Mouse (Mus musculus) hindbrain, postnatal 0 days (tissue): ENCODE data around the gene Tacc2. TPM values are rescaled to one million over a fixed set of nuclear protein-coding genes. Genes with fewer than 3 reads are reported as not detected.

Source experiments
- ATAC-seq: fragments of 200-750 bp; cut with Nextera tagmentation; 2 replicates; pipeline ENCODE4 v1.8.0; 2017; ENCODE audit warnings: mild to moderate bottlenecking, moderate TSS enrichment, moderate library complexity
- DNase-seq: peaks from one replicate; pipeline ENCODE4 v3.0.0-alpha.2; 2015; ENCODE audit warnings: low spot score
- H3K27ac ChIP-seq: fragments of 300-500 bp; sonication (generic); 2 replicates; pipeline ENCODE4 v1.5.1; 2014; ENCODE audit warnings: mild to moderate bottlenecking
- H3K27me3 ChIP-seq: fragments of 300-500 bp; sonication (generic); 2 replicates; pipeline ENCODE4 v1.6.1; 2014; ENCODE audit warnings: low read length, mixed read lengths; ENCODE audit not compliant: insufficient read depth
- H3K36me3 ChIP-seq: fragments of 300-500 bp; sonication (generic); 2 replicates; pipeline ENCODE4 v1.6.1; 2014; ENCODE audit warnings: low read length, mixed read lengths; ENCODE audit not compliant: insufficient read depth
- H3K4me1 ChIP-seq: fragments of 300-500 bp; sonication (generic); 2 replicates; pipeline ENCODE4 v1.6.1; 2014; ENCODE audit warnings: antibody characterized with exemption, low read length, mixed read lengths; ENCODE audit not compliant: insufficient read depth
- H3K4me2 ChIP-seq: fragments of 300-500 bp; sonication (generic); 2 replicates; pipeline ENCODE4 v1.6.1; 2014; ENCODE audit warnings: low read depth, mild to moderate bottlenecking, low read length, moderate library complexity, mixed read lengths
- H3K4me3 ChIP-seq: fragments of 300-500 bp; sonication (generic); 2 replicates; pipeline ENCODE4 v1.5.1; 2014; ENCODE audit warnings: low read length
- H3K9ac ChIP-seq: fragments of 300-500 bp; sonication (generic); replicated peaks from 2 replicates; pipeline ENCODE4 v1.6.1; 2014; ENCODE audit warnings: mild to moderate bottlenecking, low read length, moderate library complexity, mixed read lengths
- H3K9me3 ChIP-seq: fragments of 300-500 bp; sonication (generic); 2 replicates; pipeline ENCODE4 v1.6.1; 2016; ENCODE audit warnings: low read length, mixed read lengths
- CTCF ChIP-seq: IDR thresholded peaks from 2 replicates; pipeline ENCODE4 v1.5.1; 2016; ENCODE audit warnings: antibody characterized with exemption, control low read depth, low read depth
- WGBS: fragments of 180-500 bp; shearing (Covaris S2); extraction: QIAGEN DNeasy Blood & Tissue Kit; methylation state at CpG from one replicate; pipeline ENCODE4 v1.1.7; 2014; 5-methylcytosine and 5-hydroxymethylcytosine counted together
- polyA plus RNA-seq: library from polyadenylated mRNA; unstranded; fragments of >200 nt; fragmentation: Nextera tagmentation; extraction: Ambion mirVana; gene quantifications from 2 replicates; pipeline ENCODE4 v1.2.1, GENCODE M21; 2015
- total RNA-seq: library from RNA; depleted of rRNA; stranded (reverse); fragments of >200 nt; gene quantifications from 2 replicates; pipeline ENCODE4 v1.2.3, GENCODE M21; 2014

The Tacc2 gene
- total and polyA plus RNA-seq, 2 experiments from 2014 or later = 38.4 to 51.8 TPM

DNA sequence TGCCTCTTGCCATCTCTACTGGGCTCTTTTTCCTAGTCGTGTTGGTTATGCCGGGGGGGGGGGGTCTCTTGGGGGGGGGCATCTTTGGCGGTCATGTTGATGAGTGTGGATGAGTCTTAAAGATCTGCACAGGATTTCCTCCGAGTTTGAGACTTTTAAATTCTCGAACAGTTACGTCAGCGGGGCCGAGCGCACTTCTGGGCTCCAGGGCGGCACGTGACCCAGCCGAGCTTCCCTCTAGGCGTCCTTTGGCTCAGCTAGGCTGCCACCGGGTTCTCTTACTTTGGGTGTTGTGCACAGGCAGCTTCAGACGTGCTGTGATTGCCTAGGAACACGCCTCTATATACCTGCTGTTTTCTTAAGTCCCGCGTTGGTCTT is 69.5 kb downstream of the Tacc2 start:
- Histone ChIP-seq H3K4me2 (peak overlapping the region; percentile 99), H3K27me3 (no peaks in the 10 kb centered on the region), H3K27ac (0 out of 2 replicates have a peak overlapping the region, but pooled peaks have one; percentile 43), H3K9me3 (no peaks in the 10 kb centered on the region), H3K36me3 (no peaks in the 10 kb centered on the region), H3K4me3 (peak overlapping the region; percentile 44), H3K4me1 (no peaks in the 10 kb centered on the region; the same call in 1 of the 2 replicates), H3K9ac (peak overlapping the region; percentile 38; the same call in 1 of the 2 replicates)
- TF ChIP-seq CTCF = no peak
- WGBS = 1% methylated on average over 17 of the region's 18 CpGs
- peak; percentile 72 for ATAC-seq
- peak; percentile 46 for DNase-seq

DNA sequence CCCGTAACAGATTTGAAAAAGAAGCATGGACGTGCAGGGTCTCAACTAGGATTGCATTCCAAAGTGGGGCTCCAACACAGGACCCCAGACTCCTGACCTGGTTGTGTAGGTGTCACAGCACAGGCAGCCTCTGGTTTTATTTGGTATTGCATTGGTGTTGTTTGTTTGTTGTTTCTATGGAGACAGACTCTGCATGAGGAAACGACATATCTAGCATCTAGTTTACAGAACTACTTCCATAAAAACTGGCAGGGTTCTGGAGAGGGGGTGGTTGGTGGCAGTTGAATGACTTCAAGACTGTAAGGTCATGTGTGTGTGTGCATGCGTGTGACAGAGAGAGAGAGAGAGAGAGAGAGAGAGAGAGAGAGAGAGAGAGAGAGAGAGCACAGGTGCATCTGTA is 70.8 kb downstream of the Tacc2 start:
- H3K36me3 ChIP-seq = no peaks in the 10 kb centered on the region
- WGBS = 69% methylated on average over 4 of the region's 4 CpGs
- H3K27me3 ChIP-seq = no peaks in the 10 kb centered on the region
- no peak for ATAC-seq
- H3K27ac ChIP-seq = no peak overlapping the region
- H3K4me1 ChIP-seq = no peaks in the 10 kb centered on the region; the same call in 1 of the 2 replicates
- 0 out of 2 replicates have a peak, but pooled peaks have one; percentile 13 for TF ChIP-seq CTCF
- no peak for DNase-seq
- H3K9ac ChIP-seq = no peak overlapping the region
- H3K9me3 ChIP-seq = no peaks in the 10 kb centered on the region
- no peak overlapping the region for H3K4me2 ChIP-seq
- no peak overlapping the region for H3K4me3 ChIP-seq

DNA sequence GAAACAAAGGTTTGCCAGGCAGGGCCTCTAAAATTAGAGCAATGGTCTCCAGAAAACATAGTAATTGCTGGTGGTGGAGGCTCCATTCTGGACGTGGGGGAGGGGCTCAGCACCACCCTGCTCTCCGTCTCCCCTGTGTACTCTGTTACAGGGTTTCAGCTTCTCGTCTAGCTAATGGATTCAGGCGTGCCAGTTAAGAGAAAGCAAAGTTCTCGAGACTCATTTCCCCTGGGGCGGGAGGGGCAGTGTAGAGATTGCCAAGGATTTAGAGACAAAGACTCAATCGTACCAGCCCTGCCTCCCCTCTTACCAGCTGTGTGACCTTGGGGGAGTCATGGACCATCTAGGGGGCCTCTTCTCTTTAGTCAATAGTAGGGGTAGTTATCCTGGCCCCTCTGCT is 72.0 kb downstream of the Tacc2 start:
- 37% methylated on average over 7 of the region's 7 CpGs for WGBS
- no peak for TF ChIP-seq CTCF
- Histone ChIP-seq H3K27ac (no peak overlapping the region), H3K36me3 (no peaks in the 10 kb centered on the region), H3K27me3 (no peaks in the 10 kb centered on the region), H3K4me2 (no peak overlapping the region), H3K4me3 (no peak overlapping the region), H3K9ac (no peak overlapping the region), H3K9me3 (no peaks in the 10 kb centered on the region), H3K4me1 (no peaks in the 10 kb centered on the region; the same call in 1 of the 2 replicates)
- no peak for DNase-seq
- no peak for ATAC-seq

DNA sequence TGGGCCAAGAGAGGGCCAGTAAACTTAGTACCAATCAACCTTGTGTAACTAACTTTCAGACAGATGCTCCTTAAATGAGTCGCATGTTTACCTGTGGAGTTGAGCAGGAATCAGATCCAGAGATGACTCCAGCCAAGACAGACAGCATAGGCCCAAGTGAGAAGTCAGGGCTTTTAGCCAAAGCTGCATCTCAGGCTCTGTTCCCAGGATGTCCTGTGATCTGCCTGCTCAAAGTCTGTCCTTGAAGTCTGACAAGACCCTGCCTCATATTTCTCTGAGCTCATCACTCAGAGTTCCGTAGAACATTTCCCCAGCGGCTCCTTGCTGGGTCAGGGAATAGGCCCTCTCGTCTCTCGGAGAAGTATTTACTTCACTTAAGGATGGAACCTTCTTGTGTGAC is 73.4 kb downstream of the Tacc2 start:
- Histone ChIP-seq H3K9ac (no peak overlapping the region), H3K4me1 (no peaks in the 10 kb centered on the region; the same call in 1 of the 2 replicates), H3K36me3 (no peaks in the 10 kb centered on the region), H3K4me3 (no peak overlapping the region), H3K9me3 (no peaks in the 10 kb centered on the region), H3K27me3 (no peaks in the 10 kb centered on the region), H3K4me2 (no peak overlapping the region), H3K27ac (no peak overlapping the region)
- DNase-seq = no peak
- TF ChIP-seq CTCF = no peak
- no peak for ATAC-seq
- WGBS = 86% methylated on average over 5 of the region's 5 CpGs

DNA sequence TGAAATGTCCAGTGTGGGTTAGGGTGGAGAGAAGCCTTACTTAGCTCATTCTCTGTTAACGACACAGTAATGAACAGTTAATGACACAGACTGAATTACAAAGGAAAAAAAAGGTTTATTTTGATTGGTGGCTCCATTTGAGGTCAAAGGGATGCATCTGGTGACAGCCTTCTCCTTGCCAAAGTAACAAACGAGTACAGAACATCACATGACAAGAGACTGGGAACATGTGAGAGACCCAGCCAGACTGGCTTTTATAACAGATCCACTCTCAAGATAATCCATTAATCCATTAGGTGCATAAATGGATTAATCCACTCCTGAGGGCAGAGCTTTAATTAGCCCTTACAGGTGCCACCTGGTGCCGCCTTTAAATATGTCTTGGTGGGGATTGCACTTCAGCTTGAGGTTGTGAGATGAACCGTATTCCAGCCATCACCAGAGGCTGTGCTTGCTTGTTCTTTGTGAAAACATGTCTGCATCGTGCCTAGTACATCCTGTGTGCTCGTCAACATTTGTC is 75.9 kb downstream of the Tacc2 start:
- no peak for TF ChIP-seq CTCF
- 54% methylated on average over 6 of the region's 6 CpGs for WGBS
- ATAC-seq = no peak

DNA sequence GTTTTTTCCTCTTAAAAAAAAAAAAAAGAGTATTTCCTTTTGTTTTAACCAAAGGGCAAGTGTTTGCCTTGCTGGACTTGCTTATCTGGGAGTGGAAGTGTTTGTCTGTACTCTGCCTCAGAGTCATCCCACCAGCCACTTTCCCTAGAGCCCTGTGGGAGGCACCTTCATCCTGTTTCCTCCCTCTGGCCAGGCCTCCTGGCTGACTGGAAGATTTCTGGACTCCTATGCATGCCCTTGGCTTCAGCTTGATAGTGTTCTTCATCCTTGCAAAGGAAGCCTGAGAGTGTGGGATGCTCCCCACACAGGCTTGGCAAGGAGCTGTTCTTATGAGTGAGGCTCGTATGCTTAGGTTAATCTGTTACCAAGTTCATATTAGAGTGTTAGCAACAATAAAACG is 77.3 kb downstream of the Tacc2 start:
- ATAC-seq (no peak), DNase-seq (no peak)
- Histone ChIP-seq H3K36me3 (no peaks in the 10 kb centered on the region), H3K4me3 (no peak overlapping the region), H3K9me3 (no peaks in the 10 kb centered on the region), H3K4me2 (no peak overlapping the region), H3K27me3 (no peaks in the 10 kb centered on the region), H3K4me1 (no peaks in the 10 kb centered on the region), H3K9ac (no peak overlapping the region), H3K27ac (no peak overlapping the region)
- 84% methylated on average over 2 of the region's 2 CpGs for WGBS
- no peak for TF ChIP-seq CTCF

More for the DNA sequence above, 75.9 kb downstream of the Tacc2 start:
- Histone ChIP-seq H3K27ac (no peak overlapping the region), H3K9me3 (no peaks in the 10 kb centered on the region), H3K36me3 (no peaks in the 10 kb centered on the region), H3K4me2 (no peak overlapping the region), H3K9ac (no peak overlapping the region), H3K27me3 (no peaks in the 10 kb centered on the region), H3K4me3 (no peak overlapping the region), H3K4me1 (no peaks in the 10 kb centered on the region)
- DNase-seq = no peak

DNA sequence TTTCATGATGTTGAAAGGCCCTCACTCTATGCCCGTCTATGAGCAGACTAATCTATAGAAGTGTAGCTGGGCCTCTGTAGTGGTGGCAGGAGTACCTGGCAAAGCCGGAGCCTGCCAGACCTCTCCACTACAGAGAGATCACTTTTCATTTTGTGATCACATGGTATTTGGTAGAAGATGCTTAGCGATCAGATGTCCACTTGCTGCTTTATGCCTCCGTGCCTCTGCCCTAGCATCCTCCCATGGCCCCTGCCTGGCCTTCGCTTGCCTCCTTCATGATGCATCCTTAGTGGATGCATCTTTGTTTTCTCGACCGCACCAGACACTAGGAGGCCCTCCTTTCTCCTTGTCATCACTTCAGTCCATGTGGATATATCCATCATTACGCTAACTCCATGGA is 79.7 kb downstream of the Tacc2 start:
- no peaks in the 10 kb centered on the region for H3K27me3 ChIP-seq
- ATAC-seq = no peak

More for the DNA sequence above, 79.7 kb downstream of the Tacc2 start:
- H3K9me3 ChIP-seq = no peaks in the 10 kb centered on the region
- H3K27ac ChIP-seq = no peak overlapping the region
- H3K4me1 ChIP-seq = no peaks in the 10 kb centered on the region
- H3K4me2 ChIP-seq = no peak overlapping the region
- no peak for DNase-seq
- WGBS = 95% methylated on average over 8 of the region's 8 CpGs
- no peak overlapping the region for H3K4me3 ChIP-seq
- TF ChIP-seq CTCF = no peak
- H3K9ac ChIP-seq = no peak overlapping the region
- no peaks in the 10 kb centered on the region for H3K36me3 ChIP-seq
